Mouse (Mus musculus): Measurements from ENCODE around the gene Pigq. TPM values are rescaled to one million over a fixed set of nuclear protein-coding genes. Genes with fewer than 3 reads are reported as not detected.

The Pigq gene
- polyA plus RNA-seq, 1 experiment from 2014 or later: 59.9 TPM

DNA sequence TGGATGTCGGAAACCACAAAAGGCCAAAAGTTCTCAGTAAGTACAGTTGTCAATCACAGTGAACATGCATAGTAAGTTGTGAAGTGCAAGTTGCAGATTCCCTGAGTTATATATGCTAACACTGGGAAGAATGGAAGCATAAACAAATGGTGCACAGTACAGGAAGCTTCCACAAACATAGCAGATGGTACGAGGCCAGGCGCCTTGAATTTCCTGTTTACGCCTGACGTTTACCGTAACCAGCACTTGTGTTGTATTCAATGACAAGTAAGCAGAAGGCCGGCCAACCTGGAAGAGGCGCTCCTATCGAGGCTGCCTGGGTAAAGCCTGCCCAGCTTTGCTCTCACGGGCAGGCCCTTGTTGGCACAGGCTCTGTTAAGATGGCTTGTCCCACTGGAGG lies 57.3 kb downstream of the Pigq start:
- Histone ChIP-seq H3K4me1 (replicated peaks; ENCODE audit: control insufficient read depth, insufficient read depth, low read length) (no peaks in the 10 kb centered on the region), H3K4me2 (ENCODE audit: low read length) (no peak overlapping the region), H3K27me3 (replicated peaks; ENCODE audit: control insufficient read depth, insufficient read depth, low read length) (no peaks in the 10 kb centered on the region), H3K9me3 (ENCODE audit: control insufficient read depth, low read length) (no peaks in the 10 kb centered on the region), H3K36me3 (ENCODE audit: control insufficient read depth, insufficient read depth, low read length) (peaks cover 52% of the 10 kb centered on the region), H3K4me3 (ENCODE audit: low read depth, low read length) (no peak overlapping the region), H3K27ac (ENCODE audit: low read depth) (no peak overlapping the region), H3K9ac (ENCODE audit: low read length) (no peak overlapping the region)
- 73% methylated on average over 10 of the region's 10 CpGs for WGBS
- no peak for DNase-seq (ENCODE audit: low spot score)
- ATAC-seq (replicated peaks; ENCODE audit: low FRiP score, low TSS enrichment, low read depth): no peak

DNA sequence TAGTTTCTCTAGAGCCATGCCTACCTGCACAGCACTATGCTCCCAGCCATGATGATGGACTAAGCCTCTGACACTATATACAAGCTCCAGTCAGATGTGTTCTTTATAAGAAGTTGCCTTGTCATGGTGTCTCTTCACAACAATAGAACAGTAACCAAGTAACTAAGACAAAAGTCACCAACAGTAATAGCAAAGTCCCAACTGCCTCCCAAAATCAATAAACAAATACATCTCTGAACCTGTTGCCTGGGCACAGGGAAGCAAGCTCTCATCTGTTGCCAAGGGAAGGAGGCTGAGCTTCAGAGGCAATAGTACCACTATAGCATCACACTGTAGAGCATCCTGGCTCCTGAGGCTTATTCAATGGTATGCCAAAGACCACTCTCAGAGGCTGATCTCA lies 57.9 kb downstream of the Pigq start:
- Histone ChIP-seq H3K27ac (ENCODE audit: low read depth) (no peak overlapping the region), H3K4me1 (replicated peaks; ENCODE audit: control insufficient read depth, insufficient read depth, low read length) (no peaks in the 10 kb centered on the region), H3K4me3 (ENCODE audit: low read depth, low read length) (no peak overlapping the region), H3K27me3 (replicated peaks; ENCODE audit: control insufficient read depth, insufficient read depth, low read length) (no peaks in the 10 kb centered on the region), H3K9ac (ENCODE audit: low read length) (no peak overlapping the region), H3K9me3 (ENCODE audit: control insufficient read depth, low read length) (no peaks in the 10 kb centered on the region), H3K4me2 (ENCODE audit: low read length) (no peak overlapping the region), H3K36me3 (ENCODE audit: control insufficient read depth, insufficient read depth, low read length) (peaks cover 58% of the 10 kb centered on the region)
- DNase-seq (ENCODE audit: low spot score) (no peak), ATAC-seq (replicated peaks; ENCODE audit: low FRiP score, low TSS enrichment, low read depth) (no peak)

DNA sequence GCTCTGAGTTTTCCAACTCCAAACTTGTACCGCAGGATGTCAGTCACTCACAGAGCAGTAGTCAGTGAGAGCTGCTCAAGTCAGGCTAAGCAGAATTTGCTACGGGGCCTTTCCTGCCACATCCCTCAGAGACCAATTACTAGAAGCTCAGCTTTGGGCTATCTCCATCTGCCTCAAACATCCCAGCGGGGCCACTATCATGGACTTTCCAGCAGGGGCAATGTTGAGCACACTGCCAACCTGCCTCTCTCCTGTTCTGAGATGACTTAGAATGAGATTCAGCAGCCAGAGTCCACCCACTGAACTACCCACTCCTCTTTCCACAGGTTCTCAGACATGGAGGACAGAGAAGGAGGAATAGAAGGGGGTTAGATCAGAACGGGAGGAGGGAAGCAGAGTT lies 59.1 kb downstream of the Pigq start:
- H3K36me3 ChIP-seq (ENCODE audit: control insufficient read depth, insufficient read depth, low read length): peaks cover 55% of the 10 kb centered on the region

DNA sequence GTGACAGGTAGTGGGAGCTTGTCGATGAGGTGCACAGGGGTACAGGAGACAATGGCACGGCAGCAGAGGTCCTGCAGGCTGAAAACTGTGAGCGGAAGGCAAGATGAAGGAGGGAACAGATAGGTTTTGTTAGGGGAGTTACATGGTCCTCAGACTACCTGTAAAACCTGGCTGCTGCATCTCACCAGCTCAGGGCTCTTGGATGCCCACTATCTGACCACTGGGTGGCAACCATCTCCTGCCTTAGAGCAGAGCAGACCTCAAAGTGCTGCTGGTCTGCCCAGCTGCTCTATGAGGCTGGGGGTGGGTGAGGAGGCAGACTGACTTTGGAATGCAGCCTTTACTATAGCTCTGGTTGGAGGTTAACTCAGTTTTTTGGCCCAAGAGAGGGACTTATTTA lies 60.9 kb downstream of the Pigq start:
- no peak for DNase-seq (ENCODE audit: low spot score)
- H3K36me3 ChIP-seq (ENCODE audit: control insufficient read depth, insufficient read depth, low read length): peaks cover 54% of the 10 kb centered on the region
- WGBS: 90% methylated on average over 3 of the region's 3 CpGs

More for the DNA sequence above, 59.1 kb downstream of the Pigq start:
- Histone ChIP-seq H3K4me2 (ENCODE audit: low read length) (no peak overlapping the region), H3K27me3 (replicated peaks; ENCODE audit: control insufficient read depth, insufficient read depth, low read length) (no peaks in the 10 kb centered on the region), H3K9me3 (ENCODE audit: control insufficient read depth, low read length) (no peaks in the 10 kb centered on the region), H3K4me1 (replicated peaks; ENCODE audit: control insufficient read depth, insufficient read depth, low read length) (no peaks in the 10 kb centered on the region), H3K9ac (ENCODE audit: low read length) (no peak overlapping the region), H3K4me3 (ENCODE audit: low read depth, low read length) (no peak overlapping the region), H3K27ac (ENCODE audit: low read depth) (no peak overlapping the region)
- 74% methylated on average over 4 of the region's 4 CpGs for WGBS
- DNase-seq (ENCODE audit: low spot score) (no peak), ATAC-seq (replicated peaks; ENCODE audit: low FRiP score, low TSS enrichment, low read depth) (no peak)

DNA sequence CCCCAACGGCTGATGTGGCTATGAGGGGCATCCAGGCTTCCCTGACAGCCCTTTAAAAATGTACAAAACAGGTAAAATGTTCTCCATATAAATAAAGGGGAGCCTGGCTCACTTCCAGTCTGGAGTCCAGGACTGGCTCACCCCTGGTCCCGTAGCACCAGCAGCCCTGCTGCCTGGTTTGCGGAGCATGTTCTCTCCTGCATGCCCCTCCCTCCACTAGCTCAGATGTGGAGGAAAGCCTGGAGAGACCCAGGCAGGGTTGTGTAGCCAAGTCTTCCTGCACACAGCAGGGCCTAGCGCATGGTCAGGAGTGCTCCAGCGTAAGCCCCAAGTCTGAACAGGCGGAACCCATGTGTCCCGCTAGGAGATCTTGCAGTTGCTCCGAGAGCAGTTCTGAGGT lies 61.5 kb downstream of the Pigq start:
- Histone ChIP-seq H3K9me3 (ENCODE audit: control insufficient read depth, low read length) (no peaks in the 10 kb centered on the region), H3K4me2 (ENCODE audit: low read length) (no peak overlapping the region), H3K27ac (ENCODE audit: low read depth) (no peak overlapping the region), H3K27me3 (replicated peaks; ENCODE audit: control insufficient read depth, insufficient read depth, low read length) (no peaks in the 10 kb centered on the region), H3K4me1 (replicated peaks; ENCODE audit: control insufficient read depth, insufficient read depth, low read length) (no peaks in the 10 kb centered on the region; the same call in 1 of the 2 replicates), H3K9ac (ENCODE audit: low read length) (no peak overlapping the region), H3K4me3 (ENCODE audit: low read depth, low read length) (no peak overlapping the region), H3K36me3 (ENCODE audit: control insufficient read depth, insufficient read depth, low read length) (peaks cover 55% of the 10 kb centered on the region)
- no peak for DNase-seq (ENCODE audit: low spot score)
- ATAC-seq (replicated peaks; ENCODE audit: low FRiP score, low TSS enrichment, low read depth): no peak
- 82% methylated on average over 8 of the region's 8 CpGs for WGBS

More for the DNA sequence above, 60.9 kb downstream of the Pigq start:
- Histone ChIP-seq H3K4me2 (ENCODE audit: low read length) (no peak overlapping the region), H3K27ac (ENCODE audit: low read depth) (no peak overlapping the region), H3K4me1 (replicated peaks; ENCODE audit: control insufficient read depth, insufficient read depth, low read length) (no peaks in the 10 kb centered on the region; the same call in 1 of the 2 replicates), H3K9ac (ENCODE audit: low read length) (no peak overlapping the region), H3K4me3 (ENCODE audit: low read depth, low read length) (no peak overlapping the region), H3K27me3 (replicated peaks; ENCODE audit: control insufficient read depth, insufficient read depth, low read length) (no peaks in the 10 kb centered on the region), H3K9me3 (ENCODE audit: control insufficient read depth, low read length) (no peaks in the 10 kb centered on the region)
- ATAC-seq (replicated peaks; ENCODE audit: low FRiP score, low TSS enrichment, low read depth): no peak

DNA sequence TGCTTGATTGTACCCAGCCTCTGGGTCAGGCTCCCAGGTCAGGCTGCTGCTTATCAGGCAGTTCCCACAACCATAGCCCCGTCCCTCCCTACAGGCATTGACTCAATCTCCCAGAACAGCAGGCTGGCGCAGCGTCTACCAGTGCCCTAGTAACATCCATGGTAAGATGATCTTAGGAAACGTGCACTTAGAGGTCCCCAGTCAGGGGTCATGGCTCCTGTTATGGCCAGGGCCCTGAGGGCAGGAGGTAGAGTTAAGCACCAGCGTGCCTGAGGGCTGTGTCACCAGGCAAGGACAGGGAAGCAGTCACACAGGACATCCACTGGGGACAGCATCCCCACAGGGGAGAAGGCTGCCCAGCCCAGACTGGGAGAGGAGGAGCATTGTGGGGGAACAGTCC lies 62.4 kb downstream of the Pigq start:
- 33% methylated on average over 5 of the region's 5 CpGs for WGBS
- ATAC-seq (replicated peaks; ENCODE audit: low FRiP score, low TSS enrichment, low read depth): no peak
- no peak overlapping the region for H3K9ac ChIP-seq (ENCODE audit: low read length)

DNA sequence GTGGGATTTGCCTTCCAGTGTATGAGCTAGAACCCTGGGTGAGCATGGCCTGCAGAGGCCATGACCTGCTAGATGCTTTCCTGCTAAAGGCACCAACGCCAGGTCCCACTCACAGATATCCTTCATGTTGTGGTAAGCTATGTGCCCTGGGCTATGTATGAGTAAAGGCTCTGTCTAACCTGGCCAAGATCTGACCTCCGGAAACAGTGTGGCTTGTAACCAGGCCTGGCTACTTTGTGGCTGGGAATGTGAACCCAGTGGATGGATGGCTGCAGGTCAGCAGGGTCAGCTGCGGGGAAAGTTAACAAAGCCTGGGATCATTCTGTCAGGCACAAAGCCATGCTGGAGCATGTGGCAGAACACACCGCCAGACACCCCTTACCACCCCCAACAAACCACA lies 63.0 kb downstream of the Pigq start:
- H3K4me3 ChIP-seq (ENCODE audit: low read depth, low read length): no peak overlapping the region
- peaks cover 56% of the 10 kb centered on the region for H3K36me3 ChIP-seq (ENCODE audit: control insufficient read depth, insufficient read depth, low read length)
- WGBS: 29% methylated on average over 4 of the region's 4 CpGs
- H3K9ac ChIP-seq (ENCODE audit: low read length): no peak overlapping the region
- no peak overlapping the region for H3K4me2 ChIP-seq (ENCODE audit: low read length)
- no peak for ATAC-seq (replicated peaks; ENCODE audit: low FRiP score, low TSS enrichment, low read depth)
- DNase-seq (ENCODE audit: low spot score): no peak
- no peaks in the 10 kb centered on the region for H3K9me3 ChIP-seq (ENCODE audit: control insufficient read depth, low read length)
- H3K27ac ChIP-seq (ENCODE audit: low read depth): no peak overlapping the region
- H3K4me1 ChIP-seq (replicated peaks; ENCODE audit: control insufficient read depth, insufficient read depth, low read length): peaks cover 4% of the 10 kb centered on the region
- no peaks in the 10 kb centered on the region for H3K27me3 ChIP-seq (replicated peaks; ENCODE audit: control insufficient read depth, insufficient read depth, low read length)

More for the DNA sequence above, 62.4 kb downstream of the Pigq start:
- Histone ChIP-seq H3K4me1 (replicated peaks; ENCODE audit: control insufficient read depth, insufficient read depth, low read length) (no peaks in the 10 kb centered on the region; the same call in 1 of the 2 replicates), H3K4me3 (ENCODE audit: low read depth, low read length) (no peak overlapping the region), H3K9me3 (ENCODE audit: control insufficient read depth, low read length) (no peaks in the 10 kb centered on the region), H3K27me3 (replicated peaks; ENCODE audit: control insufficient read depth, insufficient read depth, low read length) (no peaks in the 10 kb centered on the region), H3K36me3 (ENCODE audit: control insufficient read depth, insufficient read depth, low read length) (peaks cover 59% of the 10 kb centered on the region), H3K27ac (ENCODE audit: low read depth) (no peak overlapping the region), H3K4me2 (ENCODE audit: low read length) (no peak overlapping the region)
- DNase-seq (ENCODE audit: low spot score): no peak

DNA sequence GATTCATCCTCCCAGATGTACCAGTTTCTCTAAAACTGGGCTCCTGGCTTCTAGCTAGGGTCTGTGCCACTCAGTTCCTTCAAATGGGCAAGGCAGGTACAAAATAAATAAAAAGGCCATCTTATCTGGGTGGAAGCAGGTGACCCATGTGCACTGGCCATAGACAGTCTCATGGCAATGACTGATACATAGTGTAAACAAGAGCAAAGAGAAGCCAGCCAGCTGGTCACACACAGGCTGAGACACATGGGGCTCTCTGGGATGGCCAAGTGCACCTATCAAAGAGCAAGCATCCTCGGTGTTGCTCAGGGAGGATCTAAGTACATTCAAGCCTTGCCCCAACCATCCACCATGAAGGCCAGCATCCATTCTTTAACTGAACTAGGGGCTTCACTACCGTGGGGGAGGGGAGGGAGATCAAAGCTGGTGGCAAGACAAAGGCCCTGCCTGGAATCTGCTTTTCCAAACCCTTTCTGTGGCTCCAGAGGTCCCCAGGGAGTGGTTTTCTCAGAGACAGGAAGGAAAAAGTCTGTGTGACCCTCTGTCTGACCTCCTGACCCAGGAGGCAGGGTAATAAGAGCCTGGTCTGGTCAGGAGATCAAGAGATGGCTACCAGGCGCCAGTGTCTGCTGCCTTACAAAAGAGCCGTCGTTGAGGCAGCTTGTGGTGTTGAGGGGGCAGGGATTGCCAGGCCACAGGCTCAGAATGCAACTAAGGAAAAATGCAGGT lies 63.7 kb downstream of the Pigq start:
- Histone ChIP-seq H3K27ac (ENCODE audit: low read depth) (no peak overlapping the region), H3K4me3 (ENCODE audit: low read depth, low read length) (no peak overlapping the region), H3K36me3 (ENCODE audit: control insufficient read depth, insufficient read depth, low read length) (peaks cover 56% of the 10 kb centered on the region), H3K4me2 (ENCODE audit: low read length) (no peak overlapping the region), H3K9ac (ENCODE audit: low read length) (no peak overlapping the region), H3K4me1 (replicated peaks; ENCODE audit: control insufficient read depth, insufficient read depth, low read length) (peaks cover 10% of the 10 kb centered on the region), H3K27me3 (replicated peaks; ENCODE audit: control insufficient read depth, insufficient read depth, low read length) (no peaks in the 10 kb centered on the region), H3K9me3 (ENCODE audit: control insufficient read depth, low read length) (no peaks in the 10 kb centered on the region)
- WGBS: 15% methylated on average over 5 of the region's 5 CpGs
- DNase-seq (ENCODE audit: low spot score) (no peak), ATAC-seq (replicated peaks; ENCODE audit: low FRiP score, low TSS enrichment, low read depth) (no peak)
